Mouse (Mus musculus): ENCODE results near the gene Hist1h2bl.

- TF ChIP-seq POLR2A (IDR thresholded peaks at IDR 0.05; ENCODE audit: extremely low read depth, insufficient read depth, low read length) (no peak), CTCF (IDR thresholded peaks at IDR 0.05; ENCODE audit: extremely low read depth, insufficient read depth, low read length) (no peak)
Observed at GRCm38 (mm10) chr13:21753051-21753523, 37.1 kb upstream of the Hist1h2bl start.

All from cortical plate, adult 2 months (tissue).